Mouse (Mus musculus) left cerebral cortex, adult 8-10 months (tissue): ENCODE data around the gene Taldo1. TPM values are rescaled to one million over a fixed set of nuclear protein-coding genes. Genes with fewer than 3 reads are reported as not detected.
"Not testable (repeated sequence)": the region's sequence is repeated elsewhere in the genome, so short reads cannot be mapped to it uniquely, and the experiment has no call there.

Experiments
- DNase-seq, 2 experiments: peaks; one replicate each; pipeline ENCODE4 v3.0.0; 2022; ENCODE audit warnings: low spot score in 2 of 2
- total RNA-seq, 4 experiments: library from RNA; stranded (reverse); gene quantifications; 2 replicates each; pipeline ENCODE4 v1.2.4; 2022

The Taldo1 gene
- total RNA-seq, 4 experiments from 2014 or later = 99.3 to 109 (median 106) TPM

GRCm38 (mm10) chr7:141387807-141388486, 4.1 kb upstream of the Taldo1 start:
- DNase-seq = no peak

GRCm38 (mm10) chr7:141388487-141389109, 3.4 kb upstream of the Taldo1 start:
- no peak for DNase-seq

GRCm38 (mm10) chr7:141390326-141391259, 1.4 kb upstream of the Taldo1 start:
- DNase-seq = no peak

- DNase-seq = no peak
Observed at GRCm38 (mm10) chr7:141392552-141393222, 688 bp downstream of the Taldo1 start.

GRCm38 (mm10) chr7:141394158-141394557, 2.2 kb downstream of the Taldo1 start:
- DNase-seq = no peak

- no peak for DNase-seq
Observed at GRCm38 (mm10) chr7:141394771-141395170, 2.8 kb downstream of the Taldo1 start.

GRCm38 (mm10) chr7:141395348-141395747, 3.3 kb downstream of the Taldo1 start:
- no peak for DNase-seq

- no peak for DNase-seq
Observed at GRCm38 (mm10) chr7:141403305-141403704, 11.3 kb downstream of the Taldo1 start.

GRCm38 (mm10) chr7:141405466-141405865, 13.5 kb downstream of the Taldo1 start:
- DNase-seq = no peak

GRCm38 (mm10) chr7:141407670-141408069, 15.7 kb downstream of the Taldo1 start:
- not testable (repeated sequence) for DNase-seq

- DNase-seq = peak; percentile 72 to 74
Observed at GRCm38 (mm10) chr7:141408833-141409232, 16.8 kb downstream of the Taldo1 start.

GRCm38 (mm10) chr7:141410631-141411030, 18.6 kb downstream of the Taldo1 start:
- no peak for DNase-seq

- DNase-seq = no peak
Observed at GRCm38 (mm10) chr7:141411667-141412066, 19.7 kb downstream of the Taldo1 start.

GRCm38 (mm10) chr7:141413331-141413730, 21.3 kb downstream of the Taldo1 start:
- no peak for DNase-seq

- DNase-seq = peak; percentile 92 to 97
Observed at GRCm38 (mm10) chr7:141413809-141414584, 22.0 kb downstream of the Taldo1 start, which contains the start of gene Gatd1. TSS of gene Gatd1 (minus strand) at chr7:141414136.

- DNase-seq = no peak
Observed at GRCm38 (mm10) chr7:141416144-141416841, 24.3 kb downstream of the Taldo1 start.

- no peak for DNase-seq
Observed at GRCm38 (mm10) chr7:141417731-141418681, 26.0 kb downstream of the Taldo1 start.

- DNase-seq = no peak
Observed at GRCm38 (mm10) chr7:141418970-141419369, 27.0 kb downstream of the Taldo1 start.
